Mouse (Mus musculus): ENCODE measurements at regions not wholly inside any gene's neighbourhood (a gene's known extent, or its start where the extent isn't known, plus 50 kb on each side); places are given as distances from the start of the nearest gene placed in this dataset.

DNA sequence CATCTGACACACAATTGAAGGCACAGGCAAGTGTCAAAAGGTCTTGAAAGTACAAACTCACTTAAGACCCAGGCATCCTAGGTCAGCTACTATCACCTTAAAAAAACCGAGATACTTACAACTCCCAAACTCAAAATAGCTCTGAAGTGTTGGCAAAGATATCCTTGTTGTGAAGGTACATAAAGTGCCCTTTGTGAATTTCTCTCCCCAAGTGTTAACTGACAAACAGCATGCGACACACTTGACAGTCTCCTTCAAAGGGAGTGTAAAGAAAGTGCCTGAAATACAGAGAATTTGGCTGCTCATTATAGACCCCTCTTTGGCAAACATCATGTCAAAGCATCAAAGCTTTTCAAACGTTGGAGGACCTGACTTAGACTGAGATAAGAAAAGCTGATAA is 2634.2 kb downstream of the 9330182O14Rik start:
- H3K4me3 ChIP-seq (replicated peaks) = no peak overlapping the region
- H3K4me2 ChIP-seq = no peak overlapping the region
- H3K27me3 ChIP-seq (replicated peaks) = no peaks in the 10 kb centered on the region
- H3K4me1 ChIP-seq = no peaks in the 10 kb centered on the region
- H3K36me3 ChIP-seq = no peaks in the 10 kb centered on the region
- no peak for ATAC-seq (ENCODE audit: low FRiP score)
- 46% methylated on average over 3 of the region's 3 CpGs for WGBS
- no peak overlapping the region for H3K27ac ChIP-seq (replicated peaks)
- no peaks in the 10 kb centered on the region for H3K9me3 ChIP-seq (replicated peaks)
- no peak overlapping the region for H3K9ac ChIP-seq (replicated peaks)

DNA sequence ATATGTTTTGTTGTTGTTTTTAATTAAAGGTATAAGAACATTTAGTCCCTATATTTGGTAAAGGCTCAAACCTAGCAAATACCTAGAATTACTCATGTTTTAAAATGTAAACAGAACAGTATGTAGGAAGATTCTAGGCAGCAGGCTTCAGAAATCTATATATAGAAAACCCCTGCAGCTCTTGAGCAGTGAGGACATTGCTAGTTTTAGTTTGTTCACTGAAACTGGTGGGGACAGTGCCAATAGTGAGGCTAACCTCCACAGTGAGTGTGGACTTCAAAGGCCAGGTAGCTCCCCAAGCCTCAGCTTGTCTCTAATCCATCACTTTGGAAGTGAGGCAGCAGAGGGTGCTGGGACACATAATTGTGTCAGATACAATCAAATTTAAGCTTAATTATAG is 2645.7 kb downstream of the 9330182O14Rik start:
- ATAC-seq (ENCODE audit: low FRiP score) = no peak
- Histone ChIP-seq H3K36me3 (no peaks in the 10 kb centered on the region), H3K9ac (replicated peaks) (no peak overlapping the region), H3K4me2 (no peak overlapping the region), H3K27me3 (replicated peaks) (no peaks in the 10 kb centered on the region), H3K4me3 (replicated peaks) (no peak overlapping the region), H3K27ac (replicated peaks) (no peak overlapping the region), H3K4me1 (no peaks in the 10 kb centered on the region), H3K9me3 (replicated peaks) (no peaks in the 10 kb centered on the region)

DNA sequence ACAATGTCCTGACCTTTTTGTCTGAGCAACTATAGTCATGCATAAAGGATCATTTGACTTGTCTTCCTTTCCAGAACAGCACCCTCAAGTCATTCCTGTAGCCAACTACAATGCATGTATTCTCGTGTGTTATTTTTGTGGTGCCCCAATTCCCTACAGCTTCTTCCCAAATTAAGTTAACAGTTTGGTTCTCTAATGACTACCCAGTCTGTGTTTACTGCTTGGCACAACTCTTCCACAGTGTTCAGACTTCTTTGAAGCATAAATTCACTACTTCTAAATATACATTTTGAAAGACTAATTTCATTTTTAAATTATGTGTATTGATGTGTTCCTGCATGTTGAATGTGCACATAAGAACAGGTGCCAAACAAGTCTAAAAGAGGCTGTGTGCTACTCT is 2667.1 kb downstream of the 9330182O14Rik start:
- ATAC-seq (ENCODE audit: low FRiP score) = no peak
- WGBS = 67% methylated on average over 1 of the region's 1 CpGs

DNA sequence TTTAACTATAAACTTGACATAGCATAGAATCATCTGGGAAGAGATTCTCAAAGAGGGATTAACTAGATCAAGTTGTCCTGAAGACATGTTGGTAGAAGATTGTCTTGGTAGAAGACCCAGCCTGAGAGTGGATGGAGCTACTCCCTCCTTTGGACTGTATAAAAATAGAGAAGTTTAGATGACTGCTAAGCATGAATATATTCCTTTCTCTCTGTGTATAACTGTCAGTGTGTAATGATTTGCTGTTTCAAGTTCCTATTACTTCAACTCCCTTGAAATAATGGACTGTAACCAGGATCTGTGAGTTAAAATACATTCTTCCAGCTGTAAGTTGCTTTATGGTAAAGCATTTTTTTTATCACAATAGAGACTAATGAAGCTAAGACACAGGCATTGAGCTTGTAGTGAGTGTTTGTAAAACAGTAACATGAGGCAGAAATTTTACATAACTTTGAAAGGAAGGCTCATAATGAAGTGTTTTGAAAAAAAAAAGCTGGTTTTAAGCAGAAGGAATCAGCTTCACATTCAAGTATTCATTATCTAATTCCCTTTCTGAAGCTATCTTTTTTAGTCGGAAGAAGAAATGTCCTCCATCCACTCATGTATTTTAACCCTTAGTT is 2676.8 kb downstream of the 9330182O14Rik start:
- no peak for ATAC-seq (ENCODE audit: low FRiP score)
- Histone ChIP-seq H3K9me3 (replicated peaks) (no peaks in the 10 kb centered on the region), H3K4me2 (no peak overlapping the region), H3K4me3 (replicated peaks) (no peak overlapping the region), H3K4me1 (no peaks in the 10 kb centered on the region), H3K27me3 (replicated peaks) (no peaks in the 10 kb centered on the region), H3K9ac (replicated peaks) (no peak overlapping the region), H3K27ac (replicated peaks) (no peak overlapping the region), H3K36me3 (no peaks in the 10 kb centered on the region)
- WGBS = 92% methylated on average over 1 of the region's 1 CpGs

More for the DNA sequence above, 2667.1 kb downstream of the 9330182O14Rik start:
- Histone ChIP-seq H3K9me3 (replicated peaks) (no peaks in the 10 kb centered on the region), H3K4me3 (replicated peaks) (no peak overlapping the region), H3K4me1 (no peaks in the 10 kb centered on the region), H3K27ac (replicated peaks) (no peak overlapping the region), H3K9ac (replicated peaks) (no peak overlapping the region), H3K36me3 (no peaks in the 10 kb centered on the region), H3K4me2 (no peak overlapping the region), H3K27me3 (replicated peaks) (no peaks in the 10 kb centered on the region)

DNA sequence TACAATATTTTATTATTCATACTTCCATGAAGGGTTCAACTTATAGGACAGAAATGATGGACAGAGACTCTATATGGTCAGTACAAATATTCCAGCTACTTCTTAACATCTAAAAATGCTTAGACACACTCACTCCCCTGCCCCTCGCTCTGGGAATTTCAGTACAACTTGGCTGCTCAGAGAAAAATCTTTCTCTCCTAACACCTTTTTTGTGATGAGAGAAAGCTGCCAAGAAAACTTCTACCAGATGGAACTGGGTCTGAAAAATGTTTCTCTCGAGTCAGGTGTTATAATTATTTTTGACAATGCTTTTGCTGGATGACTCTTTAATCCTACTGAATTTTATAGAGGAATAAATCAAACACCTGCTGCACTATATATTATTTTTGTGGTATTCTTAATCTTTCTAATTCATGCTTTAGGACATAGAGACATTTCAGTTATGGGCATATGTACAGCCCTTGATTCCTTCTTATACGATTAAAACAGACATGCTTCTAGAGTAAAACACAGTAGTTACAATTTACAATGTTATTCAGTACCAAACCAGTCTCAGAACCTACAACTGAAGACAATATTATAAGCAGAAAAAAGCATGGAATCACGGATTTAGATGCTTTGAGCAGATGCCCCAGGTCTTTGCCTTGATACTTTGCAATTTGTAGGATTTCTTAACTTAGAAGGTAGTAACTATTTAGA is 2681.0 kb downstream of the 9330182O14Rik start:
- Histone ChIP-seq H3K27ac (replicated peaks) (no peak overlapping the region), H3K9ac (replicated peaks) (no peak overlapping the region), H3K36me3 (no peaks in the 10 kb centered on the region), H3K4me3 (replicated peaks) (no peak overlapping the region), H3K27me3 (replicated peaks) (no peaks in the 10 kb centered on the region), H3K4me1 (no peaks in the 10 kb centered on the region), H3K9me3 (replicated peaks) (no peaks in the 10 kb centered on the region), H3K4me2 (no peak overlapping the region)
- no peak for ATAC-seq (ENCODE audit: low FRiP score)
- 76% methylated on average over 4 of the region's 4 CpGs for WGBS

DNA sequence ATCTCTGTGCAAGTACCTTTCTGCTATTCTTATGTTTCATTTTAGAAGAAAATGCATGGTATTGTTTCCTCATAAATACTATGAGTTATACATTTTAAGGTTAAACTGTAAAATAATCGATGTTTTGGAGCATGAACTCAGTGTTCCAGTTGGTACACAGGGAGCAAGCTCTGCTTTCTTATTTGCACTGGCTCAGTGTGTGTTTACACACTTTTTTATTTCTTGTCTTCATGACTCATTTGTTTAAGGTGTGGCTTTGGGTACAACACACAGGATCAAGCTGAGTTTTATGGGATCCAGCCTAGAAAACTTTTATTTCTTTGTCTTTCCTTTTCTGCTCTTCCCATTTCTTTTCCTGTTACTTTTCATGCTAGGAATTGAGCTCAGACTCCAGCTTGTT is 2704.7 kb downstream of the 9330182O14Rik start:
- Histone ChIP-seq H3K4me1 (no peaks in the 10 kb centered on the region), H3K9me3 (replicated peaks) (no peaks in the 10 kb centered on the region), H3K27me3 (replicated peaks) (no peaks in the 10 kb centered on the region), H3K27ac (replicated peaks) (no peak overlapping the region), H3K4me3 (replicated peaks) (no peak overlapping the region), H3K9ac (replicated peaks) (no peak overlapping the region), H3K4me2 (no peak overlapping the region), H3K36me3 (no peaks in the 10 kb centered on the region)
- WGBS = 87% methylated on average over 1 of the region's 1 CpGs
- ATAC-seq (ENCODE audit: low FRiP score) = no peak

DNA sequence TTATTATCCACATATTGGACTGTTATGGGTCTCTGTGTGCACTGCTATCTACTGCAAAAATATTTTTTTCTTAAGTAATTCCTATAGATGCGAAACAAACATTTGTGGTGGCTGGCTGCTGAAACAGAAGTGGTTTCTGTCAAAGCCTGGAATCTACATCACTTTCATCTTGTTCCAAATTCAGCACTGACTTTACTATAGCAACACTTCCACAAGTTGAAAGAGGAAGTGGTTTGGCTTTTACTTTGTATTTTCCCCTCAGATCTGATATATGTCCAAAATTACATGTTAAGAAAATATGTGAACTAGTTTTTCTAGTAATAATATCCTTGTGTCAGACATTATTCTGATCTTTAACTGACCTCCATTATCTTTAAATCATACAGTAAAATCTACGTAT is 2715.8 kb downstream of the 9330182O14Rik start:
- Histone ChIP-seq H3K27ac (replicated peaks) (no peak overlapping the region), H3K27me3 (replicated peaks) (no peaks in the 10 kb centered on the region), H3K4me1 (no peaks in the 10 kb centered on the region), H3K4me3 (replicated peaks) (no peak overlapping the region), H3K4me2 (no peak overlapping the region), H3K9me3 (replicated peaks) (no peaks in the 10 kb centered on the region), H3K36me3 (no peaks in the 10 kb centered on the region), H3K9ac (replicated peaks) (no peak overlapping the region)
- 93% methylated on average over 2 of the region's 2 CpGs for WGBS
- no peak for ATAC-seq (ENCODE audit: low FRiP score)

DNA sequence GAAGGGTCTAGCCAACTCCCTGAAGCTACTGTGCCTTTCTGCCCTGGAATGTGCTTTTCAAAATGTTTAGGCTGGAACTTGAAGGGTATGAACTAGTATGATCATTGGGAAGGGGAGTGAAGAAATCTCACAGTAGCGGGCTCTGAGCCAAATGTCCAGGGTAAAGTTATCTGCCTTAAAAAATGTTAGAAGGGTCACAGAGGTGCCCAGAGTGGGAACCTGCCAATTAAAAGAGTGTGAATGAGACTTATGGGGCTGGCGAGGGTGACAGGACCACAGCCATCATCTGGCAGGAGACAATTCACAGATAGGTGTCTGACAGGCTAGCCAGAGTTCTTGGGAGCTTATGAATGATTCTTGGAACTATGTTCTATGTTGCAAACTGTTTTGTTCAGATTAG is 2738.3 kb downstream of the 9330182O14Rik start:
- Histone ChIP-seq H3K27me3 (replicated peaks) (no peaks in the 10 kb centered on the region), H3K4me3 (replicated peaks) (no peak overlapping the region), H3K4me2 (no peak overlapping the region), H3K36me3 (no peaks in the 10 kb centered on the region), H3K4me1 (no peaks in the 10 kb centered on the region), H3K27ac (replicated peaks) (no peak overlapping the region), H3K9me3 (replicated peaks) (no peaks in the 10 kb centered on the region), H3K9ac (replicated peaks) (no peak overlapping the region)
- ATAC-seq (ENCODE audit: low FRiP score) = no peak
- 78% methylated on average over 2 of the region's 2 CpGs for WGBS

DNA sequence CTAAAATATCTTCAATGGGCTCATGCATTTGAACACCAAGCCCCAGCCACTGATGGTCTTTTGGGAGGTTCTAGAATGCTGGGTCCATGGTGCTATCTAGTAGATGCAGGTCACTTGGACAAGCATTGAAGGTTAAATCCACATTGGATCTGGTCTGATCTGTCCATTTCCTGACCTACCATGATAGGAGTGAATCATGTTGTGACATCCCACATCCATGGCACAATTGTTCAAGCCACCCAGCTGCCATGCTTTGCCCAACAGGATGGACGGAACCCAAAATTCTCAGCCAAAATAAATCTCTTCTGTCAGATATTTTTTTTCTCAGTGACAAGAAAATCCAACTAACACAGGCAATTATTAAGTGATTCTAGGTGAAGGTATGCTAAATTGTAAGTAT is 2760.4 kb downstream of the 9330182O14Rik start:
- Histone ChIP-seq H3K27ac (replicated peaks) (no peak overlapping the region), H3K36me3 (no peaks in the 10 kb centered on the region), H3K4me2 (no peak overlapping the region), H3K27me3 (replicated peaks) (no peaks in the 10 kb centered on the region), H3K9ac (replicated peaks) (no peak overlapping the region), H3K4me3 (replicated peaks) (no peak overlapping the region), H3K9me3 (replicated peaks) (no peaks in the 10 kb centered on the region), H3K4me1 (no peaks in the 10 kb centered on the region)
- WGBS = 92% methylated on average over 1 of the region's 1 CpGs
- ATAC-seq (ENCODE audit: low FRiP score) = no peak

DNA sequence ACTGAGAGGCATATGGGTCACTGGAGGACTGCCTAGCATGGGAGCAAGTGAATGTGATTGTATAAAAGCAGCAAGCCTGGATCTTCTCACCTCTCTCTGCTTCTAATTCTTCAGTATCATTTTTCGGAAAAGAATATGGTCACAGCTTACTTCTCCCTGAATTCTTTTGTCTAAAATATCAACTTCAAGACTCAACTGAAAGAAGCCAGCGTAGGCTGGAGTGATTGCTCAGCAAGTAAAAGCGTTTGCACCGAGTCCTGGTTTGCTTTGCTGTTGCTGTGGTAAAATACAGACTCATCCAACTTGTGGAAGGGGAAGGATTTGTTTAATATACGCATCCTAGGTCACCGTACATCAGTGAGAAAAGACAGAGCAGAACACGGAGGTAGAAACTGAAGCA is 2765.9 kb downstream of the 9330182O14Rik start:
- Histone ChIP-seq H3K4me3 (replicated peaks) (no peak overlapping the region), H3K4me1 (no peaks in the 10 kb centered on the region), H3K9me3 (replicated peaks) (no peaks in the 10 kb centered on the region), H3K36me3 (no peaks in the 10 kb centered on the region), H3K4me2 (no peak overlapping the region), H3K27me3 (replicated peaks) (no peaks in the 10 kb centered on the region), H3K9ac (replicated peaks) (no peak overlapping the region), H3K27ac (replicated peaks) (no peak overlapping the region)
- 92% methylated on average over 7 of the region's 7 CpGs for WGBS
- no peak for ATAC-seq (ENCODE audit: low FRiP score)

DNA sequence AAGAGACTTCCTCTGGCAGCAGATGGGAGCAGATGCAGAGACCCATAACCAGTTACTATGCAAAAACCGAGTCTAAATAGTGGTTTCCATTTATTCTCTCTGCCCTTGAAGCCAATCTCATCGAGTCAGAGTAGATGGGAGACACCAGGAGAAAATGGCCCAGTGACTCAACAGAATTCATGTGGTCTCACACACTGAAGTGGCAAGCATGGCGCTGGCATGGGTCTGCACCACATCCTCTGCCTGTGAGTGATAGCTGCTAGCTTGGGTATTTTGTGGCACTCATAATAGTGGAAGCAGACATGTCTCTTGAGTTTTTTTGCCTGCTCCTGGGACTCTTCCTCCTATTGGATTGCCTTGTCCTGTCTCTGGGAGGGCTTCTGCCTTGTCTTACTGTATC is 2767.6 kb downstream of the 9330182O14Rik start:
- Histone ChIP-seq H3K27me3 (replicated peaks) (no peaks in the 10 kb centered on the region), H3K36me3 (no peaks in the 10 kb centered on the region), H3K4me1 (no peaks in the 10 kb centered on the region), H3K4me3 (replicated peaks) (no peak overlapping the region), H3K27ac (replicated peaks) (no peak overlapping the region), H3K9ac (replicated peaks) (no peak overlapping the region), H3K4me2 (no peak overlapping the region), H3K9me3 (replicated peaks) (no peaks in the 10 kb centered on the region)
- ATAC-seq (ENCODE audit: low FRiP score) = no peak
- WGBS = 91% methylated on average over 3 of the region's 3 CpGs

DNA sequence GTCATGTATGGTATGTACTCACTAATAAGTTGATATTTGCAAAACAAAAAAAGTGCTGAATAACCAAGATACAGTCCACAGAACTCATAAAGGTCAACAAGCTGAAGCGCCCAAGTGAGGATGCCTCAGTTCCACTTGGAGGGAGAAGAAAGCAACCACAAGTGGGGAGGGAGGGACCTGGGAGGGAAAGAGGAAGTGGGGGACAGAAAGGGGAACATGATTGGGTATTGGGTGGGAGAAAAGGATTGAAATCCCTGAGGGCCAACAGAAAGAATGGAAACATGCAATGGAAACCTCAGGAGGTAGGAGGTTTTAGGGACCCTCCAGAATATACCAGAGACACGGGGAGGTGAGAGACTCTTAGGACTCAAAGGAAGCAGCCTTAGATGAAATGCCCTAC is 2777.2 kb downstream of the 9330182O14Rik start:
- Histone ChIP-seq H3K27ac (replicated peaks) (no peak overlapping the region), H3K36me3 (no peaks in the 10 kb centered on the region), H3K4me2 (no peak overlapping the region), H3K9ac (replicated peaks) (no peak overlapping the region), H3K4me1 (peaks cover 4% of the 10 kb centered on the region; the same call in 1 of the 2 replicates), H3K9me3 (replicated peaks) (no peaks in the 10 kb centered on the region), H3K4me3 (replicated peaks) (no peak overlapping the region), H3K27me3 (replicated peaks) (no peaks in the 10 kb centered on the region)
- ATAC-seq (ENCODE audit: low FRiP score) = no peak
- 94% methylated on average over 2 of the region's 2 CpGs for WGBS

All from neural tube, embryonic 15.5 days (tissue).